Mouse (Mus musculus): ENCODE results near the gene Cd163. TPM values are rescaled to one million over a fixed set of nuclear protein-coding genes. Genes with fewer than 3 reads are reported as not detected.

The Cd163 gene
- polyA plus RNA-seq (2015; fragmentation: Nextera tagmentation; extraction: Ambion mirVana): 5.2 and 5.3 TPM in 2 replicates

GRCm38 (mm10) chr6:124304356-124304755 is at the start of gene Cd163:
Cd163 (plus strand) TSS chr6:124304656.

Other genes with a start within 250 kb of the Cd163 start
- gene Vmn2r27, start 72.8 kb upstream of the Cd163 start, polyA plus RNA-seq (2015; fragmentation: Nextera tagmentation; extraction: Ambion mirVana): not detected in 2 replicates
- 23.6 and 24.0 TPM in 2 replicates for gene Pex5, start 110.4 kb downstream of the Cd163 start, polyA plus RNA-seq (2015; fragmentation: Nextera tagmentation; extraction: Ambion mirVana)
- gene Clstn3, start 160.1 kb downstream of the Cd163 start, polyA plus RNA-seq (2015; fragmentation: Nextera tagmentation; extraction: Ambion mirVana): 0.46 and 0.70 TPM in 2 replicates
- 2.6 and 2.7 TPM in 2 replicates for gene C1rl, start 188.5 kb downstream of the Cd163 start, polyA plus RNA-seq (2015; fragmentation: Nextera tagmentation; extraction: Ambion mirVana)
- gene C1ra, start 207.7 kb downstream of the Cd163 start, polyA plus RNA-seq (2015; fragmentation: Nextera tagmentation; extraction: Ambion mirVana): 27.8 and 30.6 TPM in 2 replicates
- gene C1s1, start 237.7 kb downstream of the Cd163 start, polyA plus RNA-seq (2015; fragmentation: Nextera tagmentation; extraction: Ambion mirVana): 46.5 and 46.8 TPM in 2 replicates

Data from urinary bladder, postnatal 0 days (tissue).